Mouse (Mus musculus) small intestine, adult 10 weeks (tissue): ENCODE results near the gene Olfr148. TPM values are rescaled to one million over a fixed set of nuclear protein-coding genes. Genes with fewer than 3 reads are reported as not detected.

ENCODE experiments used
- polyA plus RNA-seq: library from polyadenylated mRNA; stranded (reverse); fragments of 350-450 nt; fragmentation: Illumina TruSeq; extraction: RNeasy Lipid Tissue Mini Kit (QIAGEN cat#74804); gene quantifications from one replicate; pipeline ENCODE4 v1.2.3, GENCODE M21; 2014; ENCODE audit warnings: low replicate concordance

Gene Olfr148
- not detected for polyA plus RNA-seq

GRCm38 (mm10) chr9:39610355-39610754 lies at the start of gene Olfr148:
Gene Olfr148, plus strand, starts transcription at chr9:39610655.

GRCm38 (mm10) chr9:39575469-39575868 lies 35.0 kb upstream of the Olfr148 start, which contains the start of gene Olfr959:
Gene Olfr959, minus strand, starts transcription at chr9:39575569.

GRCm38 (mm10) chr9:39603999-39604453 lies 6.4 kb upstream of the Olfr148 start, which contains the start of gene AW551984:
Gene AW551984, minus strand, starts transcription at chr9:39604403.

GRCm38 (mm10) chr9:39621073-39621472 lies 10.6 kb downstream of the Olfr148 start, which contains the start of gene Olfr960:
Gene Olfr960, plus strand, starts transcription at chr9:39621373.

GRCm38 (mm10) chr9:39644785-39645184 lies 34.3 kb downstream of the Olfr148 start, which contains the start of gene Olfr961:
Gene Olfr961, plus strand, starts transcription at chr9:39645085.

Other genes starting within 250 kb of the Olfr148 start
- gene Olfr951, start 223.2 kb upstream of the Olfr148 start, polyA plus RNA-seq = not detected
- gene Olfr952, start 183.5 kb upstream of the Olfr148 start, polyA plus RNA-seq = not detected
- gene Olfr954, start 154.0 kb upstream of the Olfr148 start, polyA plus RNA-seq = not detected
- not detected for gene Olfr955, start 138.7 kb upstream of the Olfr148 start, polyA plus RNA-seq
- not detected for gene Olfr44, start 116.7 kb upstream of the Olfr148 start, polyA plus RNA-seq
- gene Olfr957, start 94.8 kb upstream of the Olfr148 start, polyA plus RNA-seq = not detected
- gene Olfr958, start 56.6 kb upstream of the Olfr148 start, polyA plus RNA-seq = not detected
- gene Olfr959, start 35.1 kb upstream of the Olfr148 start, polyA plus RNA-seq = not detected
- 1.5 TPM for gene AW551984, start 6.3 kb upstream of the Olfr148 start, polyA plus RNA-seq
- gene Olfr960, start 10.7 kb downstream of the Olfr148 start, polyA plus RNA-seq = not detected
- not detected for gene Olfr961, start 34.4 kb downstream of the Olfr148 start, polyA plus RNA-seq
- not detected for gene Olfr963, start 56.5 kb downstream of the Olfr148 start, polyA plus RNA-seq
- not detected for gene Olfr149, start 96.5 kb downstream of the Olfr148 start, polyA plus RNA-seq
- not detected for gene Olfr965, start 100.7 kb downstream of the Olfr148 start, polyA plus RNA-seq
- not detected for gene Olfr150, start 120.3 kb downstream of the Olfr148 start, polyA plus RNA-seq
- gene Olfr967, start 135.6 kb downstream of the Olfr148 start, polyA plus RNA-seq = not detected
- not detected for gene Olfr968, start 172.6 kb downstream of the Olfr148 start, polyA plus RNA-seq
- gene Olfr969, start 180.3 kb downstream of the Olfr148 start, polyA plus RNA-seq = not detected
- not detected for gene Olfr970, start 198.2 kb downstream of the Olfr148 start, polyA plus RNA-seq
- gene Olfr971, start 226.2 kb downstream of the Olfr148 start, polyA plus RNA-seq = not detected